Mouse (Mus musculus): Measurements from ENCODE around the gene Usp7.

- TF ChIP-seq EP300 (IDR thresholded peaks at IDR 0.05; ENCODE audit: low read depth) (no peak), CTCF (IDR thresholded peaks at IDR 0.05; ENCODE audit: low read depth) (peak; percentile 42)
These were observed 56.1 kb downstream of the Usp7 start for GRCm38 (mm10) chr16:8736032-8736431.

All from liver, postnatal 0 days (tissue).